Mouse (Mus musculus): Measurements from ENCODE around the gene Cdkl3. TPM values are rescaled to one million over a fixed set of nuclear protein-coding genes. Genes with fewer than 3 reads are reported as not detected.
A peak's percentile ranks its signal among the peaks of the same experiment; 100 is the strongest.

The Cdkl3 gene
- polyA plus RNA-seq, 2 experiments, result 0.75 to 0.81 TPM

DNA sequence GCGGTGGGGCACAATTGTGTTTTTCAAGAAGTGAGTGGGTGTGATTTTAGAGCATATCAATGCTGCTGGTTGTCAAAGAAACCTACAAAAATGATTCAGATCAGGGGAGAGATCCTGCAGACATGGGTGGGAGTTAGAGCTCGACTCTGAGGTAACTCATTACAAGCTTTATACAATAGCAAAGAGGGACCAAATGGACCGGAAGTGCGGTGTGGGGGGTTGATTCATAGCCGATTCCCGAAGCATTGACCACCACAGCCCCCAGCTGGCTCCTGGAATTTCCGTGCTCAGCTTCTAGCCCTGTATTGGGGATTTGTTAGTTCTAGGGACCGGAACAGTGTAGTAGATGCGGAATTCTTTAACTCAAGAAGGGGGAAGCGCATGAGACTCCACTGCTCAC lies 2.7 kb upstream of the Cdkl3 start:
- Histone ChIP-seq H3K4me1 (replicated peaks; ENCODE audit: control insufficient read depth in 2 of 2, insufficient read depth in 2 of 2, low read length in 1 of 2) (peaks cover 12 to 21% of the 10 kb centered on the region in 2 experiments), H3K36me3 (replicated peaks; ENCODE audit: control insufficient read depth, insufficient read depth, low read depth) (peaks cover 14% of the 10 kb centered on the region), H3K4me3 (ENCODE audit: insufficient read depth in 1 of 2, low read depth in 2 of 2, low read length in 2 of 2) (no peak overlapping the region; a peak in 1 of 4 replicates), H3K4me2 (ENCODE audit: low read depth) (peak overlapping the region; percentile 90), H3K27me3 (ENCODE audit: control insufficient read depth, insufficient read depth, low read length) (no peaks in the 10 kb centered on the region), H3K27ac (peak overlapping the region; percentile 50), H3K9ac (replicated peaks) (no peak overlapping the region), H3K9me3 (ENCODE audit: control insufficient read depth, low read length) (no peaks in the 10 kb centered on the region)
- DNase-seq (ENCODE audit: low read depth in 3 of 3, low spot score in 3 of 3) (no peak), ATAC-seq (ENCODE audit: insufficient read depth) (no peak)
- TF ChIP-seq EP300 (IDR thresholded peaks at IDR 0.05; ENCODE audit: low read depth) (no peak), CTCF (IDR thresholded peaks at IDR 0.05; ENCODE audit: low read depth) (no peak)
- 65% methylated on average over 10 of the region's 10 CpGs for whole genome bisulfite sequencing (ENCODE audit: insufficient replicate concordance)

DNA sequence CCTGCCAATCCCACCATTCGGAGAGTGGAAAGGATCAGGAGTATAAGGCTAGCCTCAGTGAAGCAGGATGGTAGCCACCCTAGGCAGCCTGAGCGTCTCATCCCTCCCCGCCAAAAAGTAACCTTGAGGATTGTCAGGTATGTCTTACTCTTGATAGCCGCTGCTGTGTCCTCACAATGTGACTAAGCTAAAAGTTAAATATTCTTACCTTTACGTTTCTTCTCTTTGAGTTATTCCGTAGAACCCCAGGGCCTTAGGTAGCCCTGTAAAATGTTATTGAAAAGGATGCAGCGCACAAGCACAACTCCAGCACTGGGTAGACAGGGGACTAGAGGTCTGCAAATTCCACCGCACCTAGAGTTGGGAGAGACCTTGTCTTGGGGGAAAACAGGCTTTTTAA lies 2.2 kb upstream of the Cdkl3 start:
- H3K36me3 ChIP-seq (replicated peaks; ENCODE audit: control insufficient read depth, insufficient read depth, low read depth), result peaks cover 9% of the 10 kb centered on the region
- no peak overlapping the region for H3K4me3 ChIP-seq (ENCODE audit: insufficient read depth in 1 of 2, low read depth in 2 of 2, low read length in 2 of 2)
- no peak overlapping the region for H3K4me2 ChIP-seq (ENCODE audit: low read depth)
- no peaks in the 10 kb centered on the region for H3K27me3 ChIP-seq (ENCODE audit: control insufficient read depth, insufficient read depth, low read length)
- WGBS (ENCODE audit: insufficient replicate concordance), result 85% methylated on average over 8 of the region's 8 CpGs
- H3K4me1 ChIP-seq (replicated peaks; ENCODE audit: control insufficient read depth in 2 of 2, insufficient read depth in 2 of 2, low read length in 1 of 2), result peaks cover 12 to 21% of the 10 kb centered on the region in 2 experiments
- H3K9me3 ChIP-seq (ENCODE audit: control insufficient read depth, low read length), result no peaks in the 10 kb centered on the region
- H3K9ac ChIP-seq (replicated peaks), result no peak overlapping the region
- ATAC-seq (ENCODE audit: insufficient read depth) (no peak), DNase-seq (ENCODE audit: low read depth in 3 of 3, low spot score in 3 of 3) (no peak)
- no peak for TF ChIP-seq EP300 (IDR thresholded peaks at IDR 0.05; ENCODE audit: low read depth)
- TF ChIP-seq CTCF (IDR thresholded peaks at IDR 0.05; ENCODE audit: low read depth), result no peak
- no peak overlapping the region for H3K27ac ChIP-seq

GRCm38 (mm10) chr11:52002842-52003504 lies 1.0 kb upstream of the Cdkl3 start:
- no peak for TF ChIP-seq CTCF (IDR thresholded peaks at IDR 0.05; ENCODE audit: low read depth)
- TF ChIP-seq EP300 (IDR thresholded peaks at IDR 0.05; ENCODE audit: low read depth), result no peak
- 64% methylated on average over 13 of the region's 13 CpGs for WGBS (ENCODE audit: insufficient replicate concordance)
- Histone ChIP-seq H3K4me2 (ENCODE audit: low read depth) (peak overlapping the region; percentile 94), H3K9ac (replicated peaks) (peak overlapping the region; percentile 80; the same call in 1 of the 2 replicates), H3K27me3 (ENCODE audit: control insufficient read depth, insufficient read depth, low read length) (no peaks in the 10 kb centered on the region), H3K27ac (peak overlapping the region; percentile 83), H3K9me3 (ENCODE audit: control insufficient read depth, low read length) (no peaks in the 10 kb centered on the region), H3K36me3 (replicated peaks; ENCODE audit: control insufficient read depth, insufficient read depth, low read depth) (no peaks in the 10 kb centered on the region), H3K4me3 (ENCODE audit: insufficient read depth in 1 of 2, low read depth in 2 of 2, low read length in 2 of 2) (peak overlapping the region; percentile 86 to 92; a peak in 3 of 4 replicates), H3K4me1 (replicated peaks; ENCODE audit: control insufficient read depth in 2 of 2, insufficient read depth in 2 of 2, low read length in 1 of 2) (peaks cover 12 to 21% of the 10 kb centered on the region in 2 experiments)
- no peak for ATAC-seq (ENCODE audit: insufficient read depth)
- no peak for DNase-seq (ENCODE audit: low read depth in 3 of 3, low spot score in 3 of 3)

DNA sequence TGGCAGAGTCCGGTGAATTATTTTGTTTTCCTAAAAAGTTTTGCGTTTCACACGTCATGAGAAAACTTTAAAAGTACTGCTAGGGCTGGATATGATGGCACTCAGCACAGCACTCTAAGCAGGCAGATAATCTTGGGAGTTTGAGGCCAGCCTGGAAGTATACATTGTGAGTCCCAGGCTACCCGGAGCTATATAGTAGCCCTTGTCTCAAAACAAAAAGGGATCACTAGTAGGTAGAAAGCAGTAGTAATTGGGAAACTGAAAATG lies 583 bp upstream of the Cdkl3 start:
- H3K4me3 ChIP-seq (ENCODE audit: insufficient read depth in 1 of 2, low read depth in 2 of 2, low read length in 2 of 2), result peak overlapping the region; percentile 86 to 92
- H3K27me3 ChIP-seq (ENCODE audit: control insufficient read depth, insufficient read depth, low read length), result no peaks in the 10 kb centered on the region
- H3K4me2 ChIP-seq (ENCODE audit: low read depth), result peak overlapping the region; percentile 94
- WGBS (ENCODE audit: insufficient replicate concordance), result 17% methylated on average over 4 of the region's 4 CpGs
- peak overlapping the region; percentile 83 for H3K27ac ChIP-seq
- H3K9me3 ChIP-seq (ENCODE audit: control insufficient read depth, low read length), result no peaks in the 10 kb centered on the region
- TF ChIP-seq EP300 (IDR thresholded peaks at IDR 0.05; ENCODE audit: low read depth), result no peak
- no peak for TF ChIP-seq CTCF (IDR thresholded peaks at IDR 0.05; ENCODE audit: low read depth)
- DNase-seq (ENCODE audit: low read depth in 3 of 3, low spot score in 3 of 3) (peak in 2 of 3 experiments; percentile 6 to 32), ATAC-seq (ENCODE audit: insufficient read depth) (no peak)
- H3K9ac ChIP-seq (replicated peaks), result peak overlapping the region; percentile 80
- H3K36me3 ChIP-seq (replicated peaks; ENCODE audit: control insufficient read depth, insufficient read depth, low read depth), result no peaks in the 10 kb centered on the region
- H3K4me1 ChIP-seq (replicated peaks; ENCODE audit: control insufficient read depth in 2 of 2, insufficient read depth in 2 of 2, low read length in 1 of 2), result peaks cover 10 to 21% of the 10 kb centered on the region in 2 experiments

DNA sequence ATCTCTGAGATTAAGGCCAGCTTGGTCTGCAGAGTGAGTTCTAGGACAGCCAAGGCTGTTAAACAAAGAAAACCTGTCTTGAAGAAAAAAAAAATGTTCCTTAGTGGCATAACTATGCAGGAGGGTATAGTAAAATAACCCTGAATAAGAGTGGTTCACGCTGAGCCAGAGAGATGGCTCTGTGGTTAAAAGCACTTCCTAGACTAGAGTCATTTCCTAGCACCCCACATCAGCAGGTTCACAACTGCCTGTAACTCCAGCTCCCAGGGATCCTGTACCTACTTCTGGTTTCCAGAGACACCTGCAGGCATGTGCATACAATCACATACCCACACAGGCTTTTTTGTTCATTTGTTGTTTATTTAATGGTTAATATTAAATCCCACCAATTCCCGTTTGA lies 1.6 kb downstream of the Cdkl3 start:
- H3K9me3 ChIP-seq (ENCODE audit: control insufficient read depth, low read length), result no peaks in the 10 kb centered on the region
- H3K36me3 ChIP-seq (replicated peaks; ENCODE audit: control insufficient read depth, insufficient read depth, low read depth), result no peaks in the 10 kb centered on the region
- H3K4me3 ChIP-seq (ENCODE audit: insufficient read depth in 1 of 2, low read depth in 2 of 2, low read length in 2 of 2), result no peak overlapping the region
- H3K4me1 ChIP-seq (replicated peaks; ENCODE audit: control insufficient read depth in 2 of 2, insufficient read depth in 2 of 2, low read length in 1 of 2), result peaks cover 4 to 21% of the 10 kb centered on the region in 2 experiments
- ATAC-seq (ENCODE audit: insufficient read depth), result no peak
- H3K27me3 ChIP-seq (ENCODE audit: control insufficient read depth, insufficient read depth, low read length), result no peaks in the 10 kb centered on the region
- WGBS (ENCODE audit: insufficient replicate concordance), result 42% methylated on average over 2 of the region's 2 CpGs
- no peak overlapping the region for H3K27ac ChIP-seq
- H3K4me2 ChIP-seq (ENCODE audit: low read depth), result no peak overlapping the region; the same call in none of the 2 replicates
- TF ChIP-seq EP300 (IDR thresholded peaks at IDR 0.05; ENCODE audit: low read depth), result no peak
- TF ChIP-seq CTCF (IDR thresholded peaks at IDR 0.05; ENCODE audit: low read depth), result no peak
- DNase-seq (ENCODE audit: low read depth in 3 of 3, low spot score in 3 of 3), result no peak
- H3K9ac ChIP-seq (replicated peaks), result no peak overlapping the region

All from liver, embryonic 14.5 days (tissue).